Mouse (Mus musculus): ENCODE measurements around the gene Gm13539.
"Not testable (repeated sequence)": the region's sequence is repeated elsewhere in the genome, so short reads cannot be mapped to it uniquely, and the experiment has no call there.

Gene Gm13539

DNA sequence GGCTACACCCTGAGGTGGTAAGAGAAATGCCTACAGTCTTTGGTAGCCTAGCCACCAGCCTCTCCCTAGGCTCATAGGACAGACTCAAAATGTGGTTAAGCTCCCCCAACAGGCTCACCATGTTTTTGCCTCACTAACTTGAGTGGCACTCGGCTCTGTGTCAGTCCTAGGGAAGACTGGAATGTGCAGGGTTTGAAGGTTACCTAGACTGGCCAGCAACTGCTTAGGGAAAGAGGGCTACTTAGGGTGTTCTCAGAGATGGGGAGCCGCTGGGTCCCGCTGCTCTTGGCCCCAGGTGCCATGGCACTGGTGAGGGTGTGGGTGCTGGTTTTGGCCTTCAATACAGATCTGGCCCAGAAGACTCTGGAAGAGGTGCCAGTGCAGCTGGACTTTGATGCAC, at the start of gene Gm13539:
Gm13539 (plus strand) TSS at position 301 of the 400 bp plus-strand sequence.
- ChIA-PET CTCF (no interaction called here), POLR2A (interaction anchor here in 1 of 4 experiments (0.6 kb wide), 1 partner anchor 116 kb away, joined by 3 read pairs; no protein-coding TSS in a partner anchor)

DNA sequence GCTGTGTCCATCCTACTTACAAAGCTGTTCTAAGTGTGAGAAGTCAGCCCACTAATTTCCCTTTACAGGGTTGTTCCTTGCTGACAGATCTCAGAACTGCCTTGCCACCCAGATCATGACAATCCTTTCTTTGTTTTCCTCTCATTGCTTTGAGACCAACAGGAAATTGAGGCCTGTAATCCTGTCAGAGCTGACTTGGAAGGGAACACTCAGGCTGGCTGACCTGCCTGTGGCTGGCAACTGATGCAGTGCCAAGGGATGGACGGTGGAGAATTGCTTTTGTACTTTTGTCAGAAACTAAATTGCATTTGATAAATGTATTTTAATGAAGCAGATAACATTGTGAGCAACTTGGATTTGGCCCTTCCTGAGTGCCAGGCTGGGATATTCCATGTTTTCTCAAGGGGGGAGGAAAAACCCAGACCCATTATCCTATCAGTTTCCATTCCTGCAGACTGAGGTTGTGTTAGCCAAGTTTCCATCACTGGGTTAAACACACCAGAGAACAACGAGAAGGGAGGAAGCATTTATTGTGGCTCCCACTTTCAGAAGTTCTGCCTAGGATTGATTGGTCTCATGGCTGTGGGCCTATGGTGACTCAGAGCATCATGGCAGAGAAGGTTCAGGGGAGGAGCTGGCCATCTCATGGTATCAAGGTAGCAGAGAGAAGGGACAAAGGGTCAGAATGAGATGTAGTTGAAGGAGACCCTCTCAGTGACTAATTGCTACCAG, 48.7 kb upstream of the Gm13539 start:
- POLR2A ChIA-PET, result no interaction called here

DNA sequence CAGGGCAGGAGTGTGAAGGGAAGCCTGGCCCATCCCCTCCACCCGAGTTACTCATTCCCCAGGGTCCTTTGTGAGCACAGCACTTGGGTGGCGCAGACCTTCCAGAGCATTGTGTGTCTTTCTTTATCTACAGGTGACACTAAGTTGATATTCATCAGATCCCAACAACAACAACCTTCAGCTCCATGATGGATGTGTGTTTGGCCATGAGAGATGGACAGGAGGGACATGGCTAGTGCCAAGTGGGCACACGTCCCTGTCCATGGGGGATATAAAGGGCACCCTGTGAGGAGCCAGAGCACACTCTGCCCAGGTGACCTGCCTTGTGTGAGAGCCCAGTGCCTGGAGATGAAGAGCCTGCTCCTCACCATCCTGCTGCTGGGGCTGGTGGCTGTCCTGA, 45.3 kb upstream of the Gm13539 start, which contains the start of gene Obp2b:
Obp2b (plus strand) TSS at position 301 of the 400 bp plus-strand sequence.
- CTCF ChIA-PET, POLR2A ChIA-PET: not testable (repeated sequence)

More for the DNA sequence above, 48.7 kb upstream of the Gm13539 start:
- CTCF ChIA-PET, result no interaction called here

DNA sequence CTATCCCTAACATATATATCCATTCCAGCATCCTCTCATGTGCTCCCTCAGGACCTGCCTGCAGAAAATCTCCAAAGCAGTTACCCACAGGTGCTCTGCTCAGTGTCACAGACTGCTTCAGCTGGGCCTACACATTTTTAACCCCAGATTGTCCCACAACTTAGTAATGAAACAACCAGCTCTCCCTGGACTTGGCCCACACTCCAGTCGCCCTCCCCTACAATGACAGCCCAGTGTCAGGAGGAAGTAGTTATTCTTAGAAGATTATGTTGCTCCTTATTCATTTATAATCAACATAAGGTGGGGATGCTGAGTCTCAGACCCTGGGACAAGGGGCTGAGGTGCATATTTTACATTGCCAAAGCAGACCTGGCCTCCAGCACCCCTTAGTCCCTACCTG, 40.4 kb upstream of the Gm13539 start:
- ChIA-PET CTCF (interaction anchor here in 1 of 4 experiments (0.6 kb wide), 1 partner anchor 562 kb away, joined by 3 read pairs; no protein-coding TSS in a partner anchor), POLR2A (no interaction called here)

GRCm38 (mm10) chr2:25754201-25754600, 27.9 kb upstream of the Gm13539 start:
- CTCF ChIA-PET, result no interaction called here
- POLR2A ChIA-PET, result interaction anchor here in 1 of 4 experiments (0.6 kb wide), 1 partner anchor 16 kb away, joined by 5 read pairs; no protein-coding TSS in a partner anchor

DNA sequence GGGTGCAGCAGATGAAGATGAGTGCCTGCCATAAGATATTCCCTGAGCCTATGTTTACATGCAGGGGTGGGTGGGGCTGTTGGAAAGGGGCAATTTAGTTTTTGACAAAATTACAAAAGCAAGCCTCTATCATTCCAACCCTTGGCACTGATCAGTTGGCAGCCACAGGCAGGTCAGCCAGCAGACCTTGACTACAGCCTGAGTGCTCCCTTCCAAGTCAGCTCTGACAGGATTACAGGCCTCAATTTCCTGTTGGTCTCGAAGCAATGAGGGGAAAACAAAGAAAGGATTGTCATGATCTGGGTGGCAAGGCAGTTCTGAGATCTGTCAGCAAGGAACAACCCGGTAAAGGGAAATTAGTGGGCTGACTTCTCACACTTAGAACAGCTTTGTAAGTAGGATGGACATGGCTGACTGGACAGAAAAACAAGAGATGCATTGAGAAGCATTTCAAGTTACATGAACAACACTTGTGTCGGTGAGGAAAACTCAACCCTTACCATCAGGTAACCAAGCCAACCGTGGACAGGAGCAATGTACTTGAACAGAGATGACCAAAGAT, 23.9 kb upstream of the Gm13539 start:
- ChIA-PET POLR2A (interaction anchor here in 1 of 4 experiments (0.6 kb wide), 1 partner anchor 45 kb away, joined by 4 read pairs; no protein-coding TSS in a partner anchor), CTCF (no interaction called here)

DNA sequence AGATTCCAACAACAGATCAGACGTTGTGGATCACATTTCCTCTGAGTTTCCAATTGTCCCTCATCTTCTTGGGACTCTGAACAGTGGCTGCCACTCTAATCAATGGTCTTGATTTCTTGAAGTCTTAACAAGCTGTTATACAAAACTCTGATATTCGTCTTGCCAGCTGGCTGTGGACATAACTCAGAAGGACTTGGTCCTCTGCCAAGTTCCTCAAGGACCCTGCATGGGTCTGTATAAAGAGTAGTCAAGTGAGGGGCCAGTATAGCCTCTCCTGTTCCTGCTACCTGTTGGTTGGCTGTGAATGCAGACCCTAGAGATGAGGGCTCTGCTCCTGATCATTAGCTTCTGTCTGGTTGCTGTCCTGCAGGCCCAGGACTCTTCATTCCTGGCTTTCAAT, 16.8 kb upstream of the Gm13539 start, which contains the start of gene Lcn3:
Lcn3 (plus strand) TSS at position 301 of the 400 bp plus-strand sequence.
- CTCF ChIA-PET, result no interaction called here
- POLR2A ChIA-PET, result interaction anchor here in 1 of 4 experiments (1.0 kb wide), 1 partner anchor 18 kb away, joined by 3 read pairs; no protein-coding TSS in a partner anchor

DNA sequence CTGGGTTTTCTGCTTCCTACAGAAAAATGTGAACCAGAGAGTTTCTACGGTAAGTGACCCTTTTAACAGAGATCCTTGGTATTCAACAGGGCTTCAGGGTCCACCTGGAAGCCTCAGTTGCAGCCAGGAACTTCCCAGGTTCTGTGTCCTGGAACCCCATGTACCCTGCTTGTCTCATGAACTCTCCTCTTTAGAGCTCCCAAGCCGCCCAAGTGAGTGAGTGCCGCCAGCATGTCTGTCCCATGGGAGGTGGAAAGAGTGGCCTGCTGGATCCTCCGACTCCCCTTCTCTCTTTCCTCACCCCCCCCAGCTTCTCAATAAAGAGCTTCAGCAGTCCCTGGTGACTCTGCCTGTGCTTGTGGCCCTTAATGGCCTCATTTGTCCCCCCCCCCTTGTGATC, 14.3 kb upstream of the Gm13539 start:
- CTCF ChIA-PET, result interaction anchor here in 1 of 4 experiments (0.6 kb wide), 1 partner anchor 246 kb away, joined by 3 read pairs; no protein-coding TSS in a partner anchor
- POLR2A ChIA-PET, result interaction anchor here in 1 of 4 experiments (0.7 kb wide), 1 partner anchor 366 kb away, joined by 3 read pairs; no protein-coding TSS in a partner anchor

GRCm38 (mm10) chr2:25773507-25773906, 8.6 kb upstream of the Gm13539 start:
- CTCF ChIA-PET, result no interaction called here
- POLR2A ChIA-PET, result no interaction called here

GRCm38 (mm10) chr2:25774640-25775039, 7.4 kb upstream of the Gm13539 start:
- POLR2A ChIA-PET, result no interaction called here
- CTCF ChIA-PET, result no interaction called here

- ChIA-PET POLR2A (no interaction called here), CTCF (no interaction called here)
Measured at GRCm38 (mm10) chr2:25775991-25776390, 6.1 kb upstream of the Gm13539 start.

- POLR2A ChIA-PET, result interaction anchor here in 1 of 4 experiments (1.4 kb wide), 1 partner anchor 12 kb away, joined by 3 read pairs; no protein-coding TSS in a partner anchor
- CTCF ChIA-PET, result no interaction called here
Measured at GRCm38 (mm10) chr2:25776717-25777116, 5.3 kb upstream of the Gm13539 start, which contains the start of gene Lcn11. Gene Lcn11, plus strand, starts transcription at chr2:25777017.

GRCm38 (mm10) chr2:25779076-25779475, 3.0 kb upstream of the Gm13539 start:
- CTCF ChIA-PET, result no interaction called here
- POLR2A ChIA-PET, result interaction anchor here in 1 of 4 experiments (1.2 kb wide), 1 partner anchor 71 kb away, joined by 3 read pairs; no protein-coding TSS in a partner anchor

DNA sequence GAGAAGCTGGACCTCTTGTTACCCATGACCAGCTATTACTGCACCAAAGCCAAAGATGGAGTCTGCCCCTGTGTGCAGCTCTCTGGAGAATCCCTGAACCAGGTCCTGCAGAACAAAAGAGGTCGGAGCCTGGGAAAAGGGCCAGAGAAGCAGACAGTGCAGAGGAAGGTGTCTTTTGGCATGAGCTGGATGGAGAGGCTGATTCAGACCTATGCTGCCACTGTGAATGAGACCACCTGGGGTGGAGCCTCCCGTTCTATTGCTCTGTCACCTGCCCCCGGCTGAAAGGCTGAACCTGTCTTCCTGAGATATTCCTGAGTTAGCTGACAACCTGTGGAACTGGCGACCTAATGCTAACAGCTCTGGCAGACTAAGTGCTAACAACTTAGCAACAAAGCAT, 1.1 kb upstream of the Gm13539 start:
- ChIA-PET CTCF (interaction anchor here in 1 of 4 experiments (1.3 kb wide), 1 partner anchor 55 kb away, joined by 3 read pairs; no protein-coding TSS in a partner anchor), POLR2A (interaction anchor here in 1 of 4 experiments (0.6 kb wide), 1 partner anchor 83 kb away, joined by 5 read pairs; the partner anchor contains the start of gene Kcnt1)

- POLR2A ChIA-PET, result no interaction called here
- CTCF ChIA-PET, result no interaction called here
Measured at GRCm38 (mm10) chr2:25785573-25786322, 3.7 kb downstream of the Gm13539 start.

GRCm38 (mm10) chr2:25789092-25789491, 7.0 kb downstream of the Gm13539 start:
- ChIA-PET POLR2A (interaction anchor here in 1 of 4 experiments (1.2 kb wide), 1 partner anchor 12 kb away, joined by 3 read pairs; the partner anchor contains the start of gene Lcn11), CTCF (no interaction called here)

GRCm38 (mm10) chr2:25797635-25798034, 15.6 kb downstream of the Gm13539 start:
- ChIA-PET POLR2A (interaction anchor here in 2 of 4 experiments (0.6 kb wide), 2 partner anchors 275 to 729 kb away, joined by 3 to 6 read pairs; no protein-coding TSS in a partner anchor), CTCF (interaction anchor here in 3 of 4 experiments (0.5 to 0.8 kb wide), 5 partner anchors 38 to 648 kb away, joined by 3 to 8 read pairs (median 4); no protein-coding TSS in a partner anchor)

- CTCF ChIA-PET, result interaction anchor here in 2 of 4 experiments (0.6 to 0.8 kb wide), 4 partner anchors 38 to 171 kb away, joined by 3 to 8 read pairs (median 4); no protein-coding TSS in a partner anchor
Measured at GRCm38 (mm10) chr2:25798065-25798464, 16.0 kb downstream of the Gm13539 start.

GRCm38 (mm10) chr2:25811711-25812110, 29.7 kb downstream of the Gm13539 start:
- ChIA-PET POLR2A (no interaction called here), CTCF (no interaction called here)

More at GRCm38 (mm10) chr2:25798065-25798464, 16.0 kb downstream of the Gm13539 start:
- POLR2A ChIA-PET, result interaction anchor here in 2 of 4 experiments (0.6 kb wide), 2 partner anchors 275 to 729 kb away, joined by 3 to 6 read pairs; no protein-coding TSS in a partner anchor
